Mouse (Mus musculus) hindbrain, embryonic 14.5 days (tissue): Measurements from ENCODE around the gene Kremen1. TPM values are rescaled to one million over a fixed set of nuclear protein-coding genes. Genes with fewer than 3 reads are reported as not detected.

Source experiments
- ATAC-seq: fragments of 200-750 bp; cut with Nextera tagmentation; 2 replicates; pipeline ENCODE4 v1.8.0; 2017; ENCODE audit warnings: moderate number of reproducible peaks, mild to moderate bottlenecking, moderate TSS enrichment, moderate library complexity; ENCODE audit not compliant: low FRiP score
- DNase-seq: peaks from one replicate; pipeline ENCODE4 v3.0.0-alpha.2; 2015; ENCODE audit warnings: low spot score
- H3K27ac ChIP-seq: fragments of 300-500 bp; sonication (generic); 2 replicates; pipeline ENCODE4 v1.5.1; 2014; ENCODE audit warnings: mild to moderate bottlenecking, moderate library complexity
- H3K27me3 ChIP-seq: fragments of 300-500 bp; sonication (generic); 2 replicates; pipeline ENCODE4 v1.6.1; 2014; ENCODE audit warnings: mild to moderate bottlenecking, low read length, mixed read lengths; ENCODE audit not compliant: control insufficient read depth, insufficient read depth
- H3K36me3 ChIP-seq: fragments of 300-500 bp; sonication (generic); replicated peaks from 2 replicates; pipeline ENCODE4 v1.6.1; 2014; ENCODE audit not compliant: control insufficient read depth, insufficient read depth
- H3K4me1 ChIP-seq: fragments of 300-500 bp; sonication (generic); replicated peaks from 2 replicates; pipeline ENCODE4 v1.6.1; 2014; ENCODE audit warnings: antibody characterized with exemption, low read length, mixed read lengths; ENCODE audit not compliant: control insufficient read depth, insufficient read depth
- H3K4me2 ChIP-seq: fragments of 300-500 bp; sonication (generic); replicated peaks from 2 replicates; pipeline ENCODE4 v1.6.1; 2014; ENCODE audit warnings: mild to moderate bottlenecking, moderate library complexity
- H3K4me3 ChIP-seq: fragments of 300-500 bp; sonication (generic); replicated peaks from 2 replicates; pipeline ENCODE4 v1.5.1; 2014; ENCODE audit warnings: mild to moderate bottlenecking, low read length
- H3K9ac ChIP-seq: fragments of 300-500 bp; sonication (generic); 2 replicates; pipeline ENCODE4 v1.6.1; 2014
- H3K9me3 ChIP-seq: fragments of 300-500 bp; sonication (generic); 2 replicates; pipeline ENCODE4 v1.6.1; 2016; ENCODE audit warnings: low read length; ENCODE audit not compliant: control insufficient read depth
- WGBS: fragments of 180-500 bp; shearing (Covaris S2); extraction: QIAGEN DNeasy Blood & Tissue Kit; methylation state at CpG from one replicate; pipeline ENCODE4 v1.1.7; 2014; 5-methylcytosine and 5-hydroxymethylcytosine counted together
- polyA plus RNA-seq: library from polyadenylated mRNA; unstranded; fragments of >200 nt; fragmentation: Nextera tagmentation; extraction: Ambion mirVana; gene quantifications from 2 replicates; pipeline ENCODE4 v1.2.1, GENCODE M21; 2014

Kremen1 gene
- 3.9 and 5.7 TPM in 2 replicates for polyA plus RNA-seq

- Histone ChIP-seq H3K27ac (no peak within 1 kb of the TSS), H3K4me3 (peak within 1 kb of the TSS; percentile 83), H3K36me3 (no peaks in the 10 kb centered on the region), H3K4me1 (peaks cover 10% of the 10 kb centered on the region), H3K4me2 (peak within 1 kb of the TSS; percentile 83), H3K9me3 (no peaks in the 10 kb centered on the region), H3K9ac (peak within 1 kb of the TSS; percentile 71), H3K27me3 (no peaks in the 10 kb centered on the region)
- DNase-seq (peak; percentile 94), ATAC-seq (peak; percentile 97)
- WGBS, result 2% methylated on average over 44 of the region's 80 CpGs
Measured at GRCm38 (mm10) chr11:5261508-5262392, at the start of gene Kremen1. TSS of gene Kremen1 (minus strand) at chr11:5261558.

GRCm38 (mm10) chr11:5307024-5307905 is 45.9 kb upstream of the Kremen1 start:
- WGBS, result 89% methylated on average over 13 of the region's 13 CpGs
- Histone ChIP-seq H3K27me3 (no peaks in the 10 kb centered on the region), H3K4me1 (no peaks in the 10 kb centered on the region), H3K36me3 (no peaks in the 10 kb centered on the region), H3K4me2 (no peak overlapping the region), H3K9me3 (no peaks in the 10 kb centered on the region), H3K27ac (no peak overlapping the region), H3K9ac (no peak overlapping the region), H3K4me3 (no peak overlapping the region)
- ATAC-seq (no peak), DNase-seq (no peak)

GRCm38 (mm10) chr11:5306017-5306416 is 44.7 kb upstream of the Kremen1 start:
- H3K36me3 ChIP-seq, result no peaks in the 10 kb centered on the region
- no peak overlapping the region for H3K4me3 ChIP-seq
- H3K27ac ChIP-seq, result no peak overlapping the region
- no peaks in the 10 kb centered on the region for H3K27me3 ChIP-seq
- H3K4me2 ChIP-seq, result no peak overlapping the region
- H3K9ac ChIP-seq, result no peak overlapping the region
- no peaks in the 10 kb centered on the region for H3K4me1 ChIP-seq
- DNase-seq, result no peak
- no peak for ATAC-seq
- no peaks in the 10 kb centered on the region for H3K9me3 ChIP-seq

GRCm38 (mm10) chr11:5304526-5304925 is 43.2 kb upstream of the Kremen1 start:
- Histone ChIP-seq H3K9me3 (no peaks in the 10 kb centered on the region), H3K4me3 (no peak overlapping the region), H3K4me2 (no peak overlapping the region), H3K27me3 (no peaks in the 10 kb centered on the region), H3K9ac (no peak overlapping the region), H3K36me3 (no peaks in the 10 kb centered on the region), H3K27ac (no peak overlapping the region), H3K4me1 (no peaks in the 10 kb centered on the region)
- ATAC-seq, result no peak
- no peak for DNase-seq

GRCm38 (mm10) chr11:5298007-5298372 is 36.6 kb upstream of the Kremen1 start:
- DNase-seq (no peak), ATAC-seq (no peak)
- H3K9me3 ChIP-seq, result no peaks in the 10 kb centered on the region
- H3K36me3 ChIP-seq, result no peaks in the 10 kb centered on the region
- H3K27ac ChIP-seq, result peak overlapping the region; percentile 3; the same call in 1 of the 2 replicates
- H3K9ac ChIP-seq, result no peak overlapping the region
- H3K4me1 ChIP-seq, result peaks cover 18% of the 10 kb centered on the region
- WGBS, result 55% methylated on average over 1 of the region's 1 CpGs
- H3K4me3 ChIP-seq, result no peak overlapping the region
- H3K4me2 ChIP-seq, result no peak overlapping the region
- H3K27me3 ChIP-seq, result no peaks in the 10 kb centered on the region

GRCm38 (mm10) chr11:5297148-5298006 is 36.0 kb upstream of the Kremen1 start:
- 38% methylated on average over 13 of the region's 13 CpGs for WGBS
- no peak overlapping the region for H3K9ac ChIP-seq
- H3K36me3 ChIP-seq, result no peaks in the 10 kb centered on the region
- H3K27me3 ChIP-seq, result no peaks in the 10 kb centered on the region
- peaks cover 18% of the 10 kb centered on the region for H3K4me1 ChIP-seq
- ATAC-seq (peak; percentile 66; the same call in 1 of the 2 replicates), DNase-seq (peak; percentile 52)
- H3K4me2 ChIP-seq, result no peak overlapping the region
- H3K4me3 ChIP-seq, result no peak overlapping the region
- peak overlapping the region; percentile 3; the same call in 1 of the 2 replicates for H3K27ac ChIP-seq
- no peaks in the 10 kb centered on the region for H3K9me3 ChIP-seq

- Histone ChIP-seq H3K4me2 (no peak overlapping the region), H3K27me3 (no peaks in the 10 kb centered on the region), H3K36me3 (no peaks in the 10 kb centered on the region), H3K4me1 (peaks cover 18% of the 10 kb centered on the region), H3K4me3 (no peak overlapping the region), H3K9me3 (no peaks in the 10 kb centered on the region), H3K9ac (no peak overlapping the region), H3K27ac (no peak overlapping the region)
- no peak for ATAC-seq
- DNase-seq, result no peak
- 75% methylated on average over 2 of the region's 2 CpGs for WGBS
Measured at GRCm38 (mm10) chr11:5296576-5297115, 35.3 kb upstream of the Kremen1 start.

GRCm38 (mm10) chr11:5294805-5295204 is 33.4 kb upstream of the Kremen1 start:
- ATAC-seq, result no peak
- Histone ChIP-seq H3K27ac (no peak overlapping the region), H3K27me3 (no peaks in the 10 kb centered on the region), H3K4me1 (peaks cover 18% of the 10 kb centered on the region), H3K4me2 (no peak overlapping the region), H3K36me3 (no peaks in the 10 kb centered on the region), H3K9ac (no peak overlapping the region), H3K4me3 (no peak overlapping the region), H3K9me3 (no peaks in the 10 kb centered on the region)
- DNase-seq, result no peak
- 87% methylated on average over 3 of the region's 3 CpGs for WGBS
